Comparison of ENCODE assay signal across 15 mouse cellular contexts in genomic region chr6:125430358-125430958, GRCm38 (mm10). TPM values are rescaled to one million over a fixed set of nuclear protein-coding genes. Genes with fewer than 3 reads are reported as not detected.
DNase-seq lines count a peak whose midpoint lies in the region; ATAC-seq lines count a peak whose summit lies in the region.
"Had no signal": no experiment of that assay in that cellular context is flagged by ENCODE, and none has a peak within 500 bp of the region (broad histone marks: within the 10 kb centered on the region; RNA-seq: fewer than 3 reads in every experiment).

No protein-coding gene starts in this region.

- H3K36me3 ChIP-seq in forebrain, embryonic 10.5 days (replicated peaks), result no peaks in the 10 kb centered on the region
- H3K36me3 ChIP-seq in forebrain, embryonic 15.5 days, result no peaks in the 10 kb centered on the region
- H3K36me3 ChIP-seq: forebrain, embryonic 12.5 days; kidney, embryonic 15.5 days; midbrain, embryonic 12.5 days had no signal

- H3K9ac ChIP-seq in forebrain, embryonic 15.5 days (replicated peaks), result no peak overlapping the region
- H3K9ac ChIP-seq: forebrain, embryonic 12.5 days; kidney, embryonic 15.5 days; midbrain, embryonic 12.5 days had no signal

- no peak for DNase-seq in forebrain, embryonic 10.5 days (ENCODE audit: extremely low spot score, low spot score)
- DNase-seq in 416B (ENCODE audit: low read depth) (peak; percentile 79), ZHBTc4 (ENCODE audit: low read depth, low spot score) (peak; percentile 89)
- DNase-seq in embryo, embryonic 9.5 days (ENCODE audit: extremely low spot score), result no peak
- DNase-seq in layer of hippocampus, postnatal 36 days, result no peak
- DNase-seq in thymus, postnatal 14 days, result no peak
- DNase-seq: adrenal gland, adult 8-10 months; cerebellum, adult 11 months; cerebellum, postnatal 36 days; lung, adult 2 months had no signal

- H3K9me3 ChIP-seq in forebrain, embryonic 10.5 days, result no peaks in the 10 kb centered on the region
- no peaks in the 10 kb centered on the region for H3K9me3 ChIP-seq in forebrain, embryonic 15.5 days
- H3K9me3 ChIP-seq: forebrain, embryonic 12.5 days; kidney, embryonic 15.5 days; midbrain, embryonic 12.5 days had no signal

- no peak for ATAC-seq in forebrain, embryonic 15.5 days (replicated peaks)
- ATAC-seq in granulocyte monocyte progenitor cell, adult 5-6 weeks (replicated peaks; ENCODE audit: poor library complexity, severe bottlenecking), result peak; percentile 59

- 0 out of 2 replicates have a peak overlapping the region, but pooled peaks have one; percentile 21 for H3K27ac ChIP-seq in forebrain, embryonic 10.5 days
- no peak overlapping the region for H3K27ac ChIP-seq in forebrain, embryonic 15.5 days (replicated peaks)
- H3K27ac ChIP-seq: forebrain, embryonic 12.5 days; kidney, embryonic 15.5 days; midbrain, embryonic 12.5 days had no signal

- H3K4me2 ChIP-seq in forebrain, embryonic 15.5 days (replicated peaks), result no peak overlapping the region
- H3K4me2 ChIP-seq: forebrain, embryonic 12.5 days; kidney, embryonic 15.5 days; midbrain, embryonic 12.5 days had no signal

- 7% methylated on average over 14 of the region's 14 CpGs for WGBS in forebrain, embryonic 10.5 days
- 7% methylated on average over 14 of the region's 14 CpGs for WGBS in forebrain, embryonic 15.5 days

- no peak overlapping the region for H3K4me3 ChIP-seq in forebrain, embryonic 10.5 days
- H3K4me3 ChIP-seq in forebrain, embryonic 15.5 days, result no peak overlapping the region
- H3K4me3 ChIP-seq: forebrain, embryonic 12.5 days; kidney, embryonic 15.5 days; midbrain, embryonic 12.5 days had no signal

- no peaks in the 10 kb centered on the region for H3K27me3 ChIP-seq in forebrain, embryonic 10.5 days (ENCODE audit: poor library complexity, severe bottlenecking)
- H3K27me3 ChIP-seq in forebrain, embryonic 15.5 days, result no peaks in the 10 kb centered on the region
- H3K27me3 ChIP-seq: forebrain, embryonic 12.5 days; kidney, embryonic 15.5 days; midbrain, embryonic 12.5 days had no signal

- H3K4me1 ChIP-seq in forebrain, embryonic 10.5 days, result peaks cover 30% of the 10 kb centered on the region
- H3K4me1 ChIP-seq in forebrain, embryonic 15.5 days, result peaks cover 4% of the 10 kb centered on the region

RNA-seq across cellular contexts. Expression of gene Plekhg6, which starts 49.9 kb away (rescaled TPM):
- 0.07 TPM in 2 replicates for polyA plus RNA-seq in forebrain, embryonic 10.5 days (2016; fragmentation: Nextera tagmentation; extraction: Ambion mirVana)
- 0.06 and 0.10 TPM in 2 replicates for polyA plus RNA-seq in forebrain, embryonic 15.5 days (2015; fragmentation: Nextera tagmentation; extraction: Ambion mirVana)
- total RNA-seq in granulocyte monocyte progenitor cell, adult 5-6 weeks (2014; fragmentation: Nextera tagmentation), result not detected in 2 replicates
- not detected in 2 replicates for total RNA-seq in granulocyte monocyte progenitor cell, adult 5-6 weeks (2017)
- total RNA-seq in layer of hippocampus, postnatal 36 days (2021), result under 1 TPM in 1 of 2 experiments, not detected in 1; 0.25 TPM

Comparison
In these comparisons a context has a peak if more than half of its experiments do, and no peak if none do; other contexts are left out.
1. DNase-seq: peak in 416B (single experiment) and ZHBTc4 (single experiment); none in forebrain, embryonic 10.5 days (single experiment), embryo, embryonic 9.5 days (single experiment), layer of hippocampus, postnatal 36 days (0 of 2) and thymus, postnatal 14 days (single experiment).